Mouse (Mus musculus): ENCODE data around the gene Tex46.

The Tex46 gene

GRCm38 (mm10) chr4:136610387-136610856, at the start of gene Tex46:
Tex46 (plus strand) TSS chr4:136610437.
- DNase-seq (ENCODE audit: low read depth, low spot score) = no peak

- no peak for DNase-seq (ENCODE audit: low read depth, low spot score)
These were observed 47.5 kb upstream of the Tex46 start for GRCm38 (mm10) chr4:136562755-136563154.

- no peak for DNase-seq (ENCODE audit: low read depth, low spot score)
These were observed 41.6 kb upstream of the Tex46 start for GRCm38 (mm10) chr4:136568629-136569028.

- DNase-seq (ENCODE audit: low read depth, low spot score) = no peak
These were observed 40.2 kb upstream of the Tex46 start for GRCm38 (mm10) chr4:136569998-136570397.

GRCm38 (mm10) chr4:136581885-136582284, 28.4 kb upstream of the Tex46 start:
- DNase-seq (ENCODE audit: low read depth, low spot score) = no peak

- DNase-seq (ENCODE audit: low read depth, low spot score) = no peak
These were observed 22.9 kb upstream of the Tex46 start for GRCm38 (mm10) chr4:136587221-136587827.

- no peak for DNase-seq (ENCODE audit: low read depth, low spot score)
These were observed 22.2 kb upstream of the Tex46 start for GRCm38 (mm10) chr4:136588003-136588402.

GRCm38 (mm10) chr4:136592111-136592510, 18.1 kb upstream of the Tex46 start:
- no peak for DNase-seq (ENCODE audit: low read depth, low spot score)

GRCm38 (mm10) chr4:136594006-136594405, 16.2 kb upstream of the Tex46 start:
- no peak for DNase-seq (ENCODE audit: low read depth, low spot score)

- no peak for DNase-seq (ENCODE audit: low read depth, low spot score)
These were observed 15.0 kb upstream of the Tex46 start for GRCm38 (mm10) chr4:136595221-136595620.

- DNase-seq (ENCODE audit: low read depth, low spot score) = no peak
These were observed 11.9 kb upstream of the Tex46 start for GRCm38 (mm10) chr4:136598268-136598876.

- DNase-seq (ENCODE audit: low read depth, low spot score) = no peak
These were observed 10.4 kb upstream of the Tex46 start for GRCm38 (mm10) chr4:136599869-136600268.

GRCm38 (mm10) chr4:136600536-136600935, 9.7 kb upstream of the Tex46 start:
- no peak for DNase-seq (ENCODE audit: low read depth, low spot score)

- DNase-seq (ENCODE audit: low read depth, low spot score) = peak; percentile 58
These were observed 8.8 kb upstream of the Tex46 start for GRCm38 (mm10) chr4:136601476-136601875.

GRCm38 (mm10) chr4:136602018-136602554, 8.2 kb upstream of the Tex46 start:
- peak; percentile 54 for DNase-seq (ENCODE audit: low read depth, low spot score)

- DNase-seq (ENCODE audit: low read depth, low spot score) = peak; percentile 97
These were observed 7.7 kb upstream of the Tex46 start, which contains the start of gene Kdm1a for GRCm38 (mm10) chr4:136602568-136602967. Kdm1a (minus strand) TSS chr4:136602723.

- no peak for DNase-seq (ENCODE audit: low read depth, low spot score)
These were observed 4.3 kb upstream of the Tex46 start for GRCm38 (mm10) chr4:136605756-136606485.

GRCm38 (mm10) chr4:136613657-136614056, 3.4 kb downstream of the Tex46 start:
- no peak for DNase-seq (ENCODE audit: low read depth, low spot score)

GRCm38 (mm10) chr4:136621336-136621735, 11.1 kb downstream of the Tex46 start:
- peak; percentile 74 for DNase-seq (ENCODE audit: low read depth, low spot score)

GRCm38 (mm10) chr4:136621956-136622355, 11.7 kb downstream of the Tex46 start:
- DNase-seq (ENCODE audit: low read depth, low spot score) = no peak

GRCm38 (mm10) chr4:136622388-136622787, 12.2 kb downstream of the Tex46 start, which contains the start of gene Lactbl1:
Lactbl1 (plus strand) TSS chr4:136622621.
- no peak for DNase-seq (ENCODE audit: low read depth, low spot score)

- no peak for DNase-seq (ENCODE audit: low read depth, low spot score)
These were observed 16.4 kb downstream of the Tex46 start for GRCm38 (mm10) chr4:136626590-136626989.

All from mesoderm, embryonic 11.5 days (tissue).